Mouse (Mus musculus): ENCODE data around the gene Vipr2.

Gene Vipr2

GRCm38 (mm10) chr12:116077074-116077854, at the start of gene Vipr2:
Gene Vipr2, plus strand, starts transcription at chr12:116077726.
- peak; percentile 31 to 33 for DNase-seq

- peak; percentile 23 to 30 for DNase-seq
Measured at GRCm38 (mm10) chr12:116028095-116028494, 49.4 kb upstream of the Vipr2 start.

GRCm38 (mm10) chr12:116035346-116035745, 42.2 kb upstream of the Vipr2 start:
- DNase-seq, result no peak

DNA sequence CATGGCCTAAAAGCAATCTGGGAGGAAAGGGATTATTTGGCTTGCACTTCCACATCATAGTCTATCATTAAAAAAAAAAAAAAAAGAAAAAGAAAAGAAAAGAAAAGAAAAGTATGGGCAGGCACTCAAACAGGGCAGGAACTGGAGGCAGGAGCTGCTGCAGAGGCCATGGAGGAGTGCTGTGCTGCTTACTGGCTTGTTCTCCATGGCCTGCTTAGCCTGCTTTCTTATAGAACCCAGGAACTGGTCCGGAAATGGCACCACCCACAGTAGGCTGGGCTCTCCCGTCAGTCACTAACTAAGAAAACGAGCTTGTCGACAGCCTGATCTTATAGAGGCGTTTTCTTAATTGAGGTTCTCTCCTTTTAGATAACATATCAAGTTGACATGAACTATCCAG, 32.7 kb upstream of the Vipr2 start:
- no peak for DNase-seq

DNA sequence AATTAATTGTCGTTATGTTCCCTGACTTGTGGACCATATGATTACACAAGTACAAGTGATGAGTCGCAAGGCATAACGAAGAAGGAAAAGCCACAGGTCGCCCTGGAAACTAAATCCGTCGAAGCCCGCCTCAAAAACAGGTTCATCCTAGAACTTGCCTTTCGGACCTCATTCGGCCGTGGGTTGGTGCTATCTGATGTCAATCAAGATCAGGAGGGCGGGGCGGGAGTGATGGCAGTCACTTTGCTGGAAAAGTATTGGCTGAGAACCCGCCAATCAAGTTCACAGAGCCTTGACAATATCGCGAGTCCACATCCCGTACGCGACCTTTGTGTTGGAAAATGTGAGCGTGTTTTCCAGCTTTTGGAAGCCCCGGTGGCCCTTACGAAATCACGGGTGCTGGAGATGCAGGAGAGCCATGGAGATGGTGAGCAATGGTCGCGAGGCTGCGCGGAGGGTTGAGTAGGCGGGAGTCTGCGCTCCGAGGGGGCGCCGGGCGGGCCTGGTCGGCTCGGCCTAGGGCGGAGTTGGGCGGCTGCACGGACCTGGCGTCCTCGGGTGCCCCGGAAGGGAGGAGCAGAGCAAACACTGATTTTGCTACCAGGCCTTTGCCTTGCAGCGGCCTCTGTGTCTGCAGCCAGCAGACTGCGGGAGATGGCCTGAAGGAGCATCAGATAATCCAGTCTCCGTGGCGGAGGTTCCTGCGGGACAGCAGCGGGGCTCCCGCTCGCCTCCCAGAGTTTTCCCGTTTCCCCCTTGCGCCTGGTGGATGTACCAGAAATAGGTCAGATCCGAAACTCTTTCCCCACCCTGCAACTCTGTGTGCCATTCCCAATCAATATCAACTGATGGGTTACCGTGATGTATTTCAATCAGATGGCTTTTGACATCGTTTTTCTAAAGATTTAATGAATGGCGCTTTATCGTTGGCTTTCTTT, 29.8 kb upstream of the Vipr2 start, which contains the start of gene Zfp386:
Gene Zfp386, plus strand, starts transcription at position 285 of the 938 bp plus-strand sequence.
- peak; percentile 95 for DNase-seq

GRCm38 (mm10) chr12:116048766-116049165, 28.8 kb upstream of the Vipr2 start:
- DNase-seq, result no peak

GRCm38 (mm10) chr12:116049236-116049635, 28.3 kb upstream of the Vipr2 start:
- no peak for DNase-seq

GRCm38 (mm10) chr12:116049701-116050100, 27.8 kb upstream of the Vipr2 start:
- peak; percentile 46 to 47 for DNase-seq

DNA sequence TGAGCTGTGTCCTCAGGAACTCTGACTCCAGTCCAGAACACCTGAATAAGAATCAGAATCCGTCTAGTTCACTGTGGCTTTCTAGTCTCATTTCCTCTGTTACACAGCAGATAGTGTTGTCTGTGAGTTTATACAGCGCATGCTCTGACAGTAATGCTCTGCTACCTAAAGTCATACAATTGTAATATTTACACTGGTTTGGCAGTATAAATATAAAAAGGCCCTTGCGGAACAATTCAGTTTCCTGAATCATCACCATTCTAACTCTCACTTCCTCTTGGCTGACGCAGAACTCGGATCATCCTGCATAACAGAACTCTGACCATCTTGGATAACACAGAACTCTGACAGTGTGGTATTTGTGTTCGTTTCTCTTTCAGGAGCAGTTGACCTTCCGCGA, 23.2 kb upstream of the Vipr2 start:
- peak; percentile 40 to 44 for DNase-seq

- DNase-seq, result no peak
Measured at GRCm38 (mm10) chr12:116056112-116056511, 21.4 kb upstream of the Vipr2 start.

DNA sequence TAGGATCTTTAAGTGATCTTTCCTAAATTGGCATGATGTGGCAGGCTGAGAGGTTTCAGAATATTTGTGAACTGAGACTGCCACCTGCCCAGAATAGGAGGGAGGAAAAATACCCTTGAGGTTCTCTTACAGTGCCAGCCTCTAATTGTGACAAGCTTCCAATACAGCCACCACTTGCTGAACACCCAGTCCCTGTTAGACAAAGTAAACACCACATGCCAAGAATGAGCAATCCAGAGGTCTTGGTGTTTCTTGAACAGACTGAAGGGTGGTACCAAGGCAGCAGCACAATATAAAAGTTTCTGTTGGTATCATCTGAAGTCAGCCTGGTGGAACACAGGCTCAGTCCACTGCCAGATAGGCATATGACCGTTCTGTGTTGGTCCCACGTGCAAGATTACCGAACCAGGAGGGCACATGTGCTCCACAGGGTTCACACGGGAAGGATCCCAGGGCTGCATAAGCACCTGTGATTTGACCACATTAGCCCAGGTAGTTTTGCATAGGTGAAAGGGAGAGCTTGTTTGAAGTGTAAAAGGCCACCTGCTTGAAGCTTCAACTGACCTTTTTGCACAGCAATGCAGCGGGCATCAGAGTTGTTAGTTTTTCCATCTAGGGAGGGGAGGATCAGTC, 15.8 kb upstream of the Vipr2 start:
- DNase-seq, result no peak

DNA sequence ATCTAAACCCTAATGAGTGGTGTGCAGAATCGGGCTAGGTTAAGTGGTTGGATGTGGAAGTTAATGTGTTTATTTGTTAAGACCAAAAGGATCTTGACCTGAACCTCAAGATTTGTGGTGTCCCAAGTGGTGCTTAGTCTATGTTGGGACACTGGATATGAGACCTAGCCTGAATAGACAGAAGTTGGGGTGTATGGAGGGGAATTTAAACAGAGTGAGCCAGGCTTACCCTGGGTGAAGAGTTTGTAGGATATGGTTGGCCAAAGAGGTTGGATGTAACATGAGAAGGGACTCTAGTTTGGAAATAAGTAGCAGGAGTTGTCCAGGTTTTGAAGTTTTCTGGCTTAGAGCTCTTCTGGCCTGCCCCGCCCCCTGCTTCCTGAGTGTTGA, 15.3 kb upstream of the Vipr2 start:
- no peak for DNase-seq

DNA sequence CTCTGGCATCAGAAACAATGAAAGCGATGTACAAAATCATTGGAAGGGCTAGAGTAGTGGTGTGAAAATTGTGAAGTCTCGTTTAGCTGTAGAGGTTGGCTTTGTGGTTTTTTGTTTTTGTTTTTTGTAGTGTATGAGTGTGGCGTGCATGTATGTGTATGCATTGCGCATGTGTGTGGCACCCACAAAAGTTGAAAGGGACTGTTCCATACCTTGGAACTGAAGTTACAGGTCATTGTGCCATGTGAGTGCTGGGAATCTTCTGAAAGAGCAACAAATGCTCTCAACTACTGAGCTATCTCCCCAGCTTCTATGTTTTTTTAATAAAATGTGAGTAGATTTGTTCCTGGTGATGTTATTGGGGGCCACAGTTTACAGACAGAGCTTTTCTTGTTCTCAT, 14.5 kb upstream of the Vipr2 start:
- no peak for DNase-seq

DNA sequence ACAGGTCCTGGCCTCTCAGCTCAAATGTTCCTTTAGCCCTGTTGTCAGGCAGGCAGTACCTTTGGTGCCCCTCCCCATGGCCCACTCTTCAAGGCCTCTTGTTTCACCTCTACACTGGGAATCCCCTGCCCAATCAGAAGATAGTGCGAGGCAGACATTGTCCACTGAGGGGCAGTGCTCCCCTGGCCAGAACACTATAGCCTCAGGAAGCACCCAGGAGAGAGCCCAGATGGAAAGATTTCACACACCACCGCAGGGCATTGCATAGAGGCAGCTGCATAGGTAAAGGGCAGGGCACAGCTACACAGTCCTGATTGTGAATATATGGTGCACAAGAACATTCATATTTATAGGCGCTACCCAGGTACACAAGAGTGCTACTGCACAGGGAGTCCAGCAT, 6.5 kb upstream of the Vipr2 start:
- DNase-seq, result peak; percentile 9 to 12

GRCm38 (mm10) chr12:116077855-116078366, 385 bp downstream of the Vipr2 start:
- no peak for DNase-seq

DNA sequence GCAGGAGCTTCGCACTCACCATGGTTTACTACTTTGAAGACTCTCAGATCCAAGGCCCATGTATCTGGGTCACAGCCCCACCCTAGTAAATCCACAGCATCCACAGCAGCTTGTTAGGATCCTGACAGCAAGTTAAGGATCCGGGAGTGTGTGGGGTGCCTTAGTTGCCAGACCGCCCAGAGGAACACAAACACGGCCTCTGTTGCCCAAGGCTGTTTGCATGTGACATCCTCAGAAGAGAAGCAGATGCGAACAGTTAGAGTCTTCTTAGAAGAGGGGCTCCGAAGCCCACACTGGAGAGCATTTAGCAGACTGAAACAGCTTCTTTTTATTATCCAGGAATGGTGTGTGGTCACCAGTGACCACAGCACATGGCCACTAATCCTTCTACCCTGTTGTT, 5.6 kb downstream of the Vipr2 start:
- DNase-seq, result no peak

DNA sequence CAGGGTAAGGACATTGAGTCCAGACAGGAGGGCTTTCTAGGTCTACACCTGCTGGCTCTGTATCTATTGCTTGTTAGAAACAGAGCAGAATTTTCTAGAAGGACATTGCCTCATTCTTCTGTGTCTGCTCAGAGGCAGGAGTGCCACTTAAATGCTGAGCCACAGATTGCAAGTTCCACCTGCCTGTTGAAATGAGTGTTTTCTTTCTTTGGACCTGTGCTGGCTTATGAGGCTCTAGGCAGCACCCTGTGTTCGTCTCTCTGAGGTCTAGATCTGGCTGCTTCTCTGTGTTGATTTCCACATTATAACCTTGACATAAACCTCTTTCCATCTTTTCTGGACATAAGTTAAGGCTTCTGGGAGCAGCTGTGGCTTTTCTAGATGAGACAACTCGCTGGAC, 6.8 kb downstream of the Vipr2 start:
- no peak for DNase-seq

GRCm38 (mm10) chr12:116086951-116087600, 9.6 kb downstream of the Vipr2 start:
- no peak for DNase-seq

DNA sequence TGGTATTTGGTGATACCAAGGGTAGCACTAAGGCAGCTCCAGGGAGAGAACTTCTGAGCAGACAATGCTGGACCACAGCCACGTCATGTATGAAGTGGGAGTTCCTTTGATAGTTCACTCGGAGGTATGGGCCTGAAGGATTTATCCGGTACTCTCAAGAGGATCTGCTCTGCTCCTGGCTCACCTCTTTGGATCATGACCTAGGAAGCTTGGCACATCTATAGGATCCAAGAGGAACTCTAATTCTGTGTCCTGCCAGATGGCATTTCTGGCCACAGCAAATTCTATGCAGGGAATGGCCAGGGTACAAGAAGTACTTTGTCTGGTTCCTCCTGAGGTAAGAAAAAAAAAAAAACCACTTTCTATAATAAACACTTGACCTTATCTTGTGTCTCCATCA, 12.3 kb downstream of the Vipr2 start:
- DNase-seq, result no peak

- DNase-seq, result no peak
Measured at GRCm38 (mm10) chr12:116094765-116095555, 17.4 kb downstream of the Vipr2 start.

DNA sequence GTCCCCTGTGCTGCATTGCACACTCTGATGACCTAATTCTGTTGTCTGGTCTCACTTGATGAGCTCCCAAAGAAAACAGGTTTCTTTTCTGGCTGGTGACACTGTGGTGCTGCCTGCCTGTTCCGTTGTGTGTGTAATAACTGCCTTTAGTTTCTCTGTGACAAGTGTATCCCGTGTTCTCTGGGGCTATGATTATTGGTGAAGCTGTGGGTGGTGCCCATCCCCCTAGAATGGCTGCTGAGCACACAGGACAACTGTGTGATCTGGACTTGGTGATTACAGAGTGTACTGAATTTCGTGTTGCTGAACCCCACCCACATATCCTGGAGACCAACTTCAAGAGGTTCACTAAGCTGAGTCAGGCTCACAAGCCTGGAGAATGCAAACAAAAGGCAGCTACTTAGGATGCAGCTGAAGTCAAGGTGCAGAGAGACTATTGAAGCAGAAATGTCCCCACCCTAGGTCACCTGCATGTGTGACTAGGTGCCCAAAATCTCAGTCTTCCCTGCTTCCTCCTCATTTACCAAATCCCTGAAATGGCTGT, 18.9 kb downstream of the Vipr2 start:
- DNase-seq, result no peak
